21 mouse cellular contexts compared by ENCODE assay signal in genomic region chr10:71617156-71617555, GRCm38 (mm10).
DNase-seq lines count a peak whose midpoint lies in the region; ATAC-seq lines count a peak whose summit lies in the region.
"Had no signal": no experiment of that assay in that cellular context is flagged by ENCODE, and none has a peak within 500 bp of the region (broad histone marks: within the 10 kb centered on the region; RNA-seq: fewer than 3 reads in every experiment).

No protein-coding gene starts in this region.

- no peaks in the 10 kb centered on the region for H3K4me1 ChIP-seq in hindbrain, embryonic 13.5 days (replicated peaks)
- H3K4me1 ChIP-seq: embryonic facial prominence, embryonic 12.5 days; forebrain, embryonic 13.5 days; limb, embryonic 13.5 days; lung, embryonic 15.5 days; midbrain, embryonic 10.5 days had no signal

- H3K4me2 ChIP-seq in hindbrain, embryonic 13.5 days, result no peak overlapping the region
- H3K4me2 ChIP-seq: embryonic facial prominence, embryonic 12.5 days; forebrain, embryonic 13.5 days; limb, embryonic 13.5 days; lung, embryonic 15.5 days had no signal

- H3K27me3 ChIP-seq in hindbrain, embryonic 13.5 days, result no peaks in the 10 kb centered on the region
- H3K27me3 ChIP-seq: embryonic facial prominence, embryonic 12.5 days; forebrain, embryonic 13.5 days; limb, embryonic 13.5 days; lung, embryonic 15.5 days had no signal

- intact Hi-C loops in left cerebral cortex, postnatal 14 days (cut with DNase I), result no loop called here

- no peak overlapping the region for H3K4me3 ChIP-seq in hindbrain, embryonic 13.5 days
- H3K4me3 ChIP-seq: embryonic facial prominence, embryonic 12.5 days; erythroblast, embryonic 14.5 days; forebrain, embryonic 13.5 days; limb, embryonic 13.5 days; lung, embryonic 15.5 days; midbrain, embryonic 10.5 days had no signal

- H3K9ac ChIP-seq in hindbrain, embryonic 13.5 days, result no peak overlapping the region
- H3K9ac ChIP-seq: embryonic facial prominence, embryonic 12.5 days; forebrain, embryonic 13.5 days; limb, embryonic 13.5 days; liver, embryonic 14.5 days; lung, embryonic 15.5 days had no signal

- DNase-seq in layer of hippocampus, adult 18-20 months (ENCODE audit: low spot score in 2 of 2), result peak; percentile 8 to 39
- DNase-seq in layer of hippocampus, adult 11-12 months (ENCODE audit: low spot score), result no peak
- DNase-seq in left cerebral cortex, postnatal 14 days (ENCODE audit: low spot score in 2 of 2), result peak; percentile 23 to 35
- peak; percentile 19 for DNase-seq in right cerebral cortex, postnatal 25 days
- DNase-seq in thymus, postnatal 4 days, result no peak
- DNase-seq: cerebellum, adult 8-10 months; gastrocnemius, postnatal 14 days; kidney, adult 2 months; kidney, postnatal 14 days; thymus, adult 2 months had no signal

- ATAC-seq in frontal cortex, adult (ENCODE audit: low TSS enrichment), result peak; percentile 99
- no peak for ATAC-seq in inflammation-experienced regulatory T-cells, adult 6 months
- no peak for ATAC-seq in hindbrain, embryonic 13.5 days (ENCODE audit: low FRiP score)
- ATAC-seq: forebrain, embryonic 13.5 days had no signal

- H3K27ac ChIP-seq in hindbrain, embryonic 13.5 days, result no peak overlapping the region
- H3K27ac ChIP-seq: embryonic facial prominence, embryonic 12.5 days; forebrain, embryonic 13.5 days; limb, embryonic 13.5 days; liver, embryonic 14.5 days; lung, embryonic 15.5 days; macrophage; midbrain, embryonic 10.5 days had no signal

- H3K9me3 ChIP-seq in hindbrain, embryonic 13.5 days, result no peaks in the 10 kb centered on the region
- H3K9me3 ChIP-seq: embryonic facial prominence, embryonic 12.5 days; forebrain, embryonic 13.5 days; limb, embryonic 13.5 days; lung, embryonic 15.5 days; midbrain, embryonic 10.5 days had no signal

- WGBS in hindbrain, embryonic 13.5 days, result 90% methylated on average over 4 of the region's 4 CpGs

- H3K36me3 ChIP-seq in hindbrain, embryonic 13.5 days, result no peaks in the 10 kb centered on the region
- H3K36me3 ChIP-seq: embryonic facial prominence, embryonic 12.5 days; limb, embryonic 13.5 days; lung, embryonic 15.5 days; midbrain, embryonic 10.5 days had no signal

Comparison
In these comparisons a context has a peak if more than half of its experiments do, and no peak if none do; other contexts are left out.
1. DNase-seq: peak in layer of hippocampus, adult 18-20 months (2 of 2), left cerebral cortex, postnatal 14 days (2 of 2) and right cerebral cortex, postnatal 25 days (single experiment); none in layer of hippocampus, adult 11-12 months (single experiment) and thymus, postnatal 4 days (single experiment).